Mouse (Mus musculus) spleen, embryonic (tissue): Measurements from ENCODE around the gene Ltbp1.

Experiments used
- CTCF ChIA-PET: fragments of 350-600 bp; sonication (Branson Sonifier 250); formaldehyde crosslinking; loops from one replicate; lab custom pipeline; 2022; lab: Charles Lee

The Ltbp1 gene

GRCm38 (mm10) chr17:75436095-75436494 lies 430.7 kb downstream of the Ltbp1 start:
- CTCF ChIA-PET: interaction anchor here (1.6 kb wide), 1 partner anchor 31 kb away, joined by 3 read pairs; no protein-coding TSS in a partner anchor

DNA sequence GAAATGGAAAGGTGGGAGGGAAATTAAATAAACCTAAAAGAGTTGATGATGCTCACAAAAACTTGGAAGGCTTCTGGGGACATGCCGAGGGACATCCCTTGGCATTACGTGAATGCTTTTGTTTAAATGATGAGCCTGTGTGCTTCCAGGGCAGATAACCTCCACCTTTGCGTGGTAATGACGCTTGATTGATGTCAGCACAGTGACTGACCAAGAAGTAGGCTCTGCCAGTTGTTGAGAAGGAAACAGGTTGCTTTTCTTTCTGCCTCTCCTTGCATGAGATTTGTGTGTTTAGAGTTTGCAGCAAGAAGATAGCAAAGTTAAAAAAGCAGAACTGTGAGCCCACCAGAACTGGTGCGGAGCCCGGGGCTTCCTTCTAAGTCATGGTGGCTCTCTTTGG lies 431.5 kb downstream of the Ltbp1 start:
- CTCF ChIA-PET: interaction anchor here (1.6 kb wide), 1 partner anchor 31 kb away, joined by 3 read pairs; no protein-coding TSS in a partner anchor

GRCm38 (mm10) chr17:75437239-75437750 lies 431.9 kb downstream of the Ltbp1 start:
- CTCF ChIA-PET: no interaction called here

DNA sequence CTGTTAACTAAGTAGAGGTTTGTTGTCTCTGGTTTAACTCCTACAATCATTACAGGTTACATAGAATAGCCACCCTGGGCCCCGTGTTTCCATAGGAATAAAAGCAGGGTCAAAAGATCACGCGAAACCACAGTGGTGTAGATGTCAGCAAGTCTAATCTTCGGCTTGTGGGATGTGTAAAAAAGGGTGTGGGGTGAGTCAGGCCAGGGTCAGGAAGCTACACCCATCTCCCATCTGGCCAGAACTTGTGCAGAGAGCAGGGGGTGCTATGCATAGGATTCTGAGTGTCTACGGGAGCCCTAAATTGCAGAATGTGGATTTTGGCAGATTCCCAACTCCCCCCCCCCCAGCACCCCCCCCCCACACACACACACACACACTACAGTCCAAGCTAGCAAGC lies 432.8 kb downstream of the Ltbp1 start:
- CTCF ChIA-PET: no interaction called here

GRCm38 (mm10) chr17:75439062-75439461 lies 433.7 kb downstream of the Ltbp1 start:
- CTCF ChIA-PET: no interaction called here

DNA sequence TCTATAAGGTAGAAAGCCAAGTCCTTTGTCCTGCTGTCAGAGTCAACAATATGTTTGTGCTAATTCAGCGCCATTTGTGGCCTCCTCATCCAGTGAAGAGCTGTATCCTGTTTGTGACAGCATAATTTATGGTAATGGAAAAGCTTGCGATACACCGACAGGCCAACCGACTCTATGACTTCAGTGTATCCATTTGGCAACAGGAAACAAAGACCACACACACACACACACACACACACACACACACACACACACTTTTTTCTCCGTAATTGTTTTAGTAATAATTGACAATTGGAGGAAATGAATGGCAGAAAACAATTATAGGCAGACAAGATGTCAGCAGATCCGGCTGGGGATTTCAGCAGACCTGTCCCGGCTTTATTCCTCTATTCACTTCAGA lies 435.3 kb downstream of the Ltbp1 start:
- CTCF ChIA-PET: no interaction called here

DNA sequence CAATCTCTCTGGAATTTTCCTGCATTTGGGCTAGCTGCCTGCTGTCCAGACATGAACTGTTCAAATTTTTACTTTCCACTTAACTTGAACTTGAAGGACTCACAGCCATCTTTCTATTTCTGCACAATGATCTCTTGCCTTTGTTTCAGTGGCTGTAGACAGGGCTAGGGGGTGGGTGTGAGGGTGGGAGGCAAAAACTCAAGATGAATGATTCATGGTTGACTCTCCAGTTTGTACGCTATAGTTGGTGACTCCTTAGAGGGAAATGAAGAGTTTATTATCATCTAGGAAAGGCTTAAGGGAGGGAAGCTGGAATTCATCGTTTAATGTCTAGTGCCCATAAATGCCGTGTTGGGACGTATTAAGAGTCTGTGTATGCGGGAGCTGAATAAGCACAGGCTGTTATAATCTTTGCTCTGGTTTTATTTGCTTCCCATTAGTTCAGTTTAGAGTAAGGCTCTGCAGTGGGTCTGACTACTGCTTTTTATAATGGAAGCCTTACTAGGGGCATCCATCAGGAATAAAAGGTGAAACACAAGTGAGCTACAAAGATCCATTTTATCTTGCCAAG lies 436.0 kb downstream of the Ltbp1 start:
- CTCF ChIA-PET: interaction anchor here (1.0 kb wide), 1 partner anchor 9 kb away, joined by 5 read pairs; no protein-coding TSS in a partner anchor
